Mouse (Mus musculus): ENCODE measurements at regions not wholly inside any gene's neighbourhood (a gene's known extent, or its start where the extent isn't known, plus 50 kb on each side); places are given as distances from the start of the nearest gene placed in this dataset.

DNA sequence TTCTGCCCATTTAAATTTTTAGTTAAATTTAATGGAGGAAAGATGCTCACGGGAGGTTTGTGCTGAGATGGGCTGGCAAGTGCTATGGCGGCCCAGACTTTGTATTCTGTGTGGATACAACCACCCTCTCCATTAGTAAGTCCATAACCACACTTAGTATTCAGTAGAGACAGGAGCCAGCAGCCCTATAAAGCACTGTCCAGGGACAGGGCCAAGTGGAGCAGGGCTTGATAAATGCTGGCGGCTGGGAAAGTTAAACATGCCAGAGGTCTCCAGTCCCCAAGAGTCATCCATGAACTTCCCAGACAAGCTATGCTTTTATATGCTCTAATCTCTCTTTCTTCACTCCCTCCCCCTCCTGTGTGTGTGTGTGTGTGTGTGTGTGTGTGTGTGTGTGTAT, 77.2 kb upstream of the D7Ertd443e start:
- TF ChIP-seq MYOD1 (IDR thresholded peaks at IDR 0.05; ENCODE audit: control insufficient read depth, insufficient read length, low read depth) = no peak
- no peak for TF ChIP-seq USF1 (IDR thresholded peaks at IDR 0.05; ENCODE audit: low read depth)
- no peak for TF ChIP-seq MYOG (IDR thresholded peaks at IDR 0.05; ENCODE audit: control insufficient read depth, extremely low read depth, insufficient read length)
- no peak for TF ChIP-seq FOSL1 (IDR thresholded peaks at IDR 0.05; ENCODE audit: insufficient read depth, low read length, poor library complexity, severe bottlenecking)
- no peak for TF ChIP-seq CTCF (IDR thresholded peaks at IDR 0.05; ENCODE audit: control insufficient read depth, insufficient read depth, insufficient read length)
- no peak for TF ChIP-seq CEBPB (IDR thresholded peaks at IDR 0.05; ENCODE audit: low read depth)
- no peak for TF ChIP-seq MAX (IDR thresholded peaks at IDR 0.05)
- no peak overlapping the region for H3K4me3 ChIP-seq (ENCODE audit: insufficient read depth, poor library complexity, severe bottlenecking)
- H3K79me3 ChIP-seq (ENCODE audit: low read depth) = no peaks in the 10 kb centered on the region
- H3K36me3 ChIP-seq (ENCODE audit: control insufficient read depth, insufficient read depth) = no peaks in the 10 kb centered on the region
- no peaks in the 10 kb centered on the region for H3K79me2 ChIP-seq (ENCODE audit: control insufficient read depth, insufficient read depth)
- peaks cover 17% of the 10 kb centered on the region for H3K27me3 ChIP-seq (ENCODE audit: control insufficient read depth, insufficient read depth, insufficient read length)
- no peak overlapping the region for H3ac ChIP-seq (ENCODE audit: control insufficient read depth, insufficient read length, low read depth)

GRCm38 (mm10) chr7:134463380-134463779, 77.9 kb upstream of the D7Ertd443e start:
- no peak overlapping the region for H3K4me3 ChIP-seq (ENCODE audit: insufficient read depth, poor library complexity, severe bottlenecking)
- TF ChIP-seq CEBPB (IDR thresholded peaks at IDR 0.05; ENCODE audit: low read depth) = no peak
- no peak for TF ChIP-seq MAX (IDR thresholded peaks at IDR 0.05)
- TF ChIP-seq MYOG (IDR thresholded peaks at IDR 0.05; ENCODE audit: control insufficient read depth, extremely low read depth, insufficient read length) = no peak
- no peak for TF ChIP-seq USF1 (IDR thresholded peaks at IDR 0.05; ENCODE audit: low read depth)
- TF ChIP-seq CTCF (IDR thresholded peaks at IDR 0.05; ENCODE audit: control insufficient read depth, insufficient read depth, insufficient read length) = no peak
- no peak for TF ChIP-seq FOSL1 (IDR thresholded peaks at IDR 0.05; ENCODE audit: insufficient read depth, low read length, poor library complexity, severe bottlenecking)
- no peak for TF ChIP-seq MYOD1 (IDR thresholded peaks at IDR 0.05; ENCODE audit: control insufficient read depth, insufficient read length, low read depth)
- no peaks in the 10 kb centered on the region for H3K79me3 ChIP-seq (ENCODE audit: low read depth)
- no peak overlapping the region for H3ac ChIP-seq (ENCODE audit: control insufficient read depth, insufficient read length, low read depth)
- H3K79me2 ChIP-seq (ENCODE audit: control insufficient read depth, insufficient read depth) = no peaks in the 10 kb centered on the region
- no peaks in the 10 kb centered on the region for H3K36me3 ChIP-seq (ENCODE audit: control insufficient read depth, insufficient read depth)
- peaks cover 16% of the 10 kb centered on the region for H3K27me3 ChIP-seq (ENCODE audit: control insufficient read depth, insufficient read depth, insufficient read length)

GRCm38 (mm10) chr7:134467216-134467615, 81.8 kb upstream of the D7Ertd443e start:
- Histone ChIP-seq H3K36me3 (ENCODE audit: control insufficient read depth, insufficient read depth) (no peaks in the 10 kb centered on the region), H3K4me3 (ENCODE audit: insufficient read depth, poor library complexity, severe bottlenecking) (no peak overlapping the region), H3K79me3 (ENCODE audit: low read depth) (no peaks in the 10 kb centered on the region), H3ac (ENCODE audit: control insufficient read depth, insufficient read length, low read depth) (no peak overlapping the region), H3K79me2 (ENCODE audit: control insufficient read depth, insufficient read depth) (no peaks in the 10 kb centered on the region), H3K27me3 (ENCODE audit: control insufficient read depth, insufficient read depth, insufficient read length) (peaks cover 16% of the 10 kb centered on the region)
- TF ChIP-seq MYOD1 (IDR thresholded peaks at IDR 0.05; ENCODE audit: control insufficient read depth, insufficient read length, low read depth) = no peak
- TF ChIP-seq MYOG (IDR thresholded peaks at IDR 0.05; ENCODE audit: control insufficient read depth, extremely low read depth, insufficient read length) = no peak
- TF ChIP-seq CEBPB (IDR thresholded peaks at IDR 0.05; ENCODE audit: low read depth) = no peak
- no peak for TF ChIP-seq FOSL1 (IDR thresholded peaks at IDR 0.05; ENCODE audit: insufficient read depth, low read length, poor library complexity, severe bottlenecking)
- no peak for TF ChIP-seq CTCF (IDR thresholded peaks at IDR 0.05; ENCODE audit: control insufficient read depth, insufficient read depth, insufficient read length)
- no peak for TF ChIP-seq MAX (IDR thresholded peaks at IDR 0.05)

- Histone ChIP-seq H3ac (ENCODE audit: control insufficient read depth, insufficient read length, low read depth) (no peak overlapping the region), H3K79me3 (ENCODE audit: low read depth) (no peaks in the 10 kb centered on the region), H3K27me3 (ENCODE audit: control insufficient read depth, insufficient read depth, insufficient read length) (peaks cover 13% of the 10 kb centered on the region), H3K79me2 (ENCODE audit: control insufficient read depth, insufficient read depth) (no peaks in the 10 kb centered on the region), H3K4me3 (ENCODE audit: insufficient read depth, poor library complexity, severe bottlenecking) (no peak overlapping the region), H3K36me3 (ENCODE audit: control insufficient read depth, insufficient read depth) (no peaks in the 10 kb centered on the region)
- no peak for TF ChIP-seq USF1 (IDR thresholded peaks at IDR 0.05; ENCODE audit: low read depth)
- no peak for TF ChIP-seq MYOD1 (IDR thresholded peaks at IDR 0.05; ENCODE audit: control insufficient read depth, insufficient read length, low read depth)
- no peak for TF ChIP-seq CEBPB (IDR thresholded peaks at IDR 0.05; ENCODE audit: low read depth)
- TF ChIP-seq MYOG (IDR thresholded peaks at IDR 0.05; ENCODE audit: control insufficient read depth, extremely low read depth, insufficient read length) = no peak
- no peak for TF ChIP-seq FOSL1 (IDR thresholded peaks at IDR 0.05; ENCODE audit: insufficient read depth, low read length, poor library complexity, severe bottlenecking)
- no peak for TF ChIP-seq CTCF (IDR thresholded peaks at IDR 0.05; ENCODE audit: control insufficient read depth, insufficient read depth, insufficient read length)
- TF ChIP-seq MAX (IDR thresholded peaks at IDR 0.05) = no peak
Measured at GRCm38 (mm10) chr7:134471286-134471685, 85.8 kb upstream of the D7Ertd443e start.

GRCm38 (mm10) chr7:134491326-134491725, 105.9 kb upstream of the D7Ertd443e start:
- H3K36me3 ChIP-seq (ENCODE audit: control insufficient read depth, insufficient read depth) = no peaks in the 10 kb centered on the region
- H3K79me3 ChIP-seq (ENCODE audit: low read depth) = no peaks in the 10 kb centered on the region
- H3K27me3 ChIP-seq (ENCODE audit: control insufficient read depth, insufficient read depth, insufficient read length) = peaks cover 8% of the 10 kb centered on the region
- H3ac ChIP-seq (ENCODE audit: control insufficient read depth, insufficient read length, low read depth) = no peak overlapping the region
- no peak overlapping the region for H3K4me3 ChIP-seq (ENCODE audit: insufficient read depth, poor library complexity, severe bottlenecking)
- H3K79me2 ChIP-seq (ENCODE audit: control insufficient read depth, insufficient read depth) = no peaks in the 10 kb centered on the region
- TF ChIP-seq MYOD1 (IDR thresholded peaks at IDR 0.05; ENCODE audit: control insufficient read depth, insufficient read length, low read depth) (no peak), FOSL1 (IDR thresholded peaks at IDR 0.05; ENCODE audit: insufficient read depth, low read length, poor library complexity, severe bottlenecking) (no peak), USF1 (IDR thresholded peaks at IDR 0.05; ENCODE audit: low read depth) (no peak)

GRCm38 (mm10) chr7:134497219-134497618, 111.8 kb upstream of the D7Ertd443e start:
- Histone ChIP-seq H3K36me3 (ENCODE audit: control insufficient read depth, insufficient read depth) (no peaks in the 10 kb centered on the region), H3K79me2 (ENCODE audit: control insufficient read depth, insufficient read depth) (no peaks in the 10 kb centered on the region), H3K27me3 (ENCODE audit: control insufficient read depth, insufficient read depth, insufficient read length) (peaks cover 3% of the 10 kb centered on the region), H3K79me3 (ENCODE audit: low read depth) (no peaks in the 10 kb centered on the region), H3K4me3 (ENCODE audit: insufficient read depth, poor library complexity, severe bottlenecking) (no peak overlapping the region), H3ac (ENCODE audit: control insufficient read depth, insufficient read length, low read depth) (no peak overlapping the region)
- TF ChIP-seq FOSL1 (IDR thresholded peaks at IDR 0.05; ENCODE audit: insufficient read depth, low read length, poor library complexity, severe bottlenecking) (no peak), MYOD1 (IDR thresholded peaks at IDR 0.05; ENCODE audit: control insufficient read depth, insufficient read length, low read depth) (no peak), MYOG (IDR thresholded peaks at IDR 0.05; ENCODE audit: control insufficient read depth, extremely low read depth, insufficient read length) (no peak), CTCF (IDR thresholded peaks at IDR 0.05; ENCODE audit: control insufficient read depth, insufficient read depth, insufficient read length) (no peak), CEBPB (IDR thresholded peaks at IDR 0.05; ENCODE audit: low read depth) (no peak), MAX (IDR thresholded peaks at IDR 0.05) (no peak), USF1 (IDR thresholded peaks at IDR 0.05; ENCODE audit: low read depth) (no peak)
